Mouse (Mus musculus): ENCODE measurements around the gene Cited4.
A peak's percentile ranks its signal among the peaks of the same experiment; 100 is the strongest.

Cited4 gene

GRCm38 (mm10) chr4:120666358-120667024, at the start of gene Cited4:
Gene Cited4 (plus strand): TSS chr4:120666572.
- peak; percentile 49 for DNase-seq (ENCODE audit: low read depth, low spot score)

- DNase-seq (ENCODE audit: low read depth, low spot score), result no peak
These were observed 38.6 kb upstream of the Cited4 start for GRCm38 (mm10) chr4:120627728-120628127.

DNA sequence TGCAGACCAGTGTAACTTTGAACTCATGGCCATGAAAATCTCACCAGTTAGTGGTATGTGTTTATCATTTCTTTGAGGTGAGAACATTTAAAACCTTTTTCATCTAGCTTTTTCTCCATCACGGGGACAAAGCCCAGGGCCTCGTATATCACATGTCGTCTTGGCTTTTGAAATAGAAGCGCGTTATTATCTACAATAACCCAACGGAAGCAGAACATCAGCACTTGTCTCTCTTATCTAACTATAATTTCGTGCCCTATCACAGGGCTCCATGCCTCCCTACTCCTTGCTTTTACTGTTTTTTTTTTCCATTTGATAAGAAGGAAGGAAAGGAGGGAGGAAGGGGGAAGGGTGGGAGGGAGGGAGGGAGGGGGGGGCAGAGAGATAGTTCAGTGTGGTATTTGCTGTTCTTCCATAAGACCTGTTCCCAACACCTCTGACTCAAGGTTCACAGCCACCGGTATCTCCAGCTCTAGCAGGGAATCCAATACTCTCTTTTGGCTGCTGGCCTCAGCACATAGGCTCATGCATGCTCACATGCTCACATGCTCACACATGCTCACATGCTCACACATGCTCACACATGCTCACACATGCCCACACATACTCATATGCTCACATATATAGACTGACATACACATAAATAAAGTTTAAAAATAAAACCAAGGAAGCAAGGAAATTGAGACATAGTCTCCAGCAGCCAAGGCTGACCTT, 36.0 kb upstream of the Cited4 start:
- DNase-seq (ENCODE audit: low read depth, low spot score), result no peak

- DNase-seq (ENCODE audit: low read depth, low spot score), result no peak
These were observed 34.5 kb upstream of the Cited4 start for GRCm38 (mm10) chr4:120631828-120632227.

GRCm38 (mm10) chr4:120635351-120635750, 31.0 kb upstream of the Cited4 start:
- DNase-seq (ENCODE audit: low read depth, low spot score), result no peak

DNA sequence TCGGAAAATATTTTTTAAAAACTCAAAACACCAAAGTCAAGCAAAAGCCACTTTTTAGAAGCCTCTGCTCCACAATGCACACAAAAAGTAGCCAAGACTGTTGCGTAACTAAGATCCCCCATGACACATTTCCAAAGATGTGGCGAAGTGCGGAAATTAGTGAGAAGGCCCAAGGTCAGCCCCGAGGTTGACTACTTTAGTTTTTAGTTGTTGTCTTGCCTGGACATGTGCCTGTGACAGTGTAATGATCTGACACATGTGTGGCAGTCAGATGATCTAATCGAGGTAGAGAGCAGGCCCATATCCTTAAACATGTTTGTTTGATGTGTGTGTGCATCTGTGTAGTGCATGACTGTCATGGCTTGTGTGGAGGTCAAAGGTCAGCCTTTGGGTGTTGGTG, 24.4 kb upstream of the Cited4 start:
- no peak for DNase-seq (ENCODE audit: low read depth, low spot score)

DNA sequence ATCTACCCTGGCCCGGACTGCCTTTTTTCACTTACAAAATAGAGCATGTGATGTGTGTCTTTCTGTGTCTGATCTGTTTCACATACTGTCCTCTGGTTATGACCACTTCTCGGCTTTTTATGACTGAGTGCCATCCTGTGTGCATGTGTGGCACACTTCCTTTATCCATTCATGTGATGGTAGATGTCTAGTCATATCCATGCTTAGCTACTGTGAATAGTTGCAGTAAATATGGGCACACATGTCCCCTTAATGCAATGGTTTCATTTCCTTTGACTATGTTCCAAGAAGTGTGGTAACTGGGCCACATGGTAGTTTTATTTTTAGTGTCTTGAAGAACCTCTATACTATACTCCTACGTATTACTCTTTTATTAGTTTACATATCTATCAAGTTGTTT, 22.5 kb upstream of the Cited4 start:
- no peak for DNase-seq (ENCODE audit: low read depth, low spot score)

DNA sequence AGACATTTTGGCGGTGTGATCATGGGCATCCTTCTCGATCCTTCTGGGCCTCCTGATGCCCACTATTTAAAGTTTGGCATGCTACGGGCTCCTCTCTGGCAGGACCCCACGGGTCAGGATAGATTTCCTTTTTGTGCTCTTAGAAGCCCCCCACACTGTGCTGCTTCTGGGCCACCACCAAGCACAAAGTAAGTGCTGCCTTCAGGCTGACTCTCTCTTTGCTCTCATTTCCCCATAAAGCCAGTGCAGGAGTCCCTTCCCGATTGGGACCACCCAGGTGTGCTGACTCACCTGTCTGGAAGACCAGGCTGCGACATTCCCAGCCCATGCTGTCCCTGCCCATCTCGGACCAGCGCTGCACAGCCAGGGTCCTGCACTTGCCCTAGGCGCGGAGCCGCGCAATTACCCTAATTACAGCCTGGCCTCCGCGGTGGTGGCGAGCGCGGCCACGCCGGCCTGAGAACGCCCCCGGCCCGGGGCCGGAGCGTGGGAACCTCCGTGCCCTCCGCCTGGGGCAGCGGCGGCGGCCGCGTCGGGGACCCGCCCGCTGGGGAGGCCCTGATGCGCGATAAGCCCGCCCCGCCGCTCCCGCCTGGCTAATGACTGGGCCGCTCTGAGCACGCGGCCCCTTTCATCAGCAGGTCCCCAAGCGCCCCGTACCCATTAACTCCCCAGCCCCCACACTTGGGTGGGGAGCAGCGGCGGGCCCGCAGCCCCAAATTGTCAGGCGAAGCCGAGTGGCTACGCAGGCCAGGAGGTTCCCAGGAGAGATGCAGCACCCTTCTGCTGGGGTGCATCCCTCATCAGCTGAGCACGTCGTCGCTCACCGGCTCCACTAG, 16.8 kb upstream of the Cited4 start:
- no peak for DNase-seq (ENCODE audit: low read depth, low spot score)

- DNase-seq (ENCODE audit: low read depth, low spot score), result no peak
These were observed 16.2 kb upstream of the Cited4 start for GRCm38 (mm10) chr4:120650208-120650592.

GRCm38 (mm10) chr4:120655898-120656297, 10.5 kb upstream of the Cited4 start:
- no peak for DNase-seq (ENCODE audit: low read depth, low spot score)

- DNase-seq (ENCODE audit: low read depth, low spot score), result no peak
These were observed 5.9 kb upstream of the Cited4 start for GRCm38 (mm10) chr4:120660485-120660884.

GRCm38 (mm10) chr4:120664601-120665000, 1.8 kb upstream of the Cited4 start:
- DNase-seq (ENCODE audit: low read depth, low spot score), result no peak

- no peak for DNase-seq (ENCODE audit: low read depth, low spot score)
These were observed 1.1 kb upstream of the Cited4 start for GRCm38 (mm10) chr4:120665144-120665700.

GRCm38 (mm10) chr4:120665782-120666181, 590 bp upstream of the Cited4 start:
- DNase-seq (ENCODE audit: low read depth, low spot score), result no peak

DNA sequence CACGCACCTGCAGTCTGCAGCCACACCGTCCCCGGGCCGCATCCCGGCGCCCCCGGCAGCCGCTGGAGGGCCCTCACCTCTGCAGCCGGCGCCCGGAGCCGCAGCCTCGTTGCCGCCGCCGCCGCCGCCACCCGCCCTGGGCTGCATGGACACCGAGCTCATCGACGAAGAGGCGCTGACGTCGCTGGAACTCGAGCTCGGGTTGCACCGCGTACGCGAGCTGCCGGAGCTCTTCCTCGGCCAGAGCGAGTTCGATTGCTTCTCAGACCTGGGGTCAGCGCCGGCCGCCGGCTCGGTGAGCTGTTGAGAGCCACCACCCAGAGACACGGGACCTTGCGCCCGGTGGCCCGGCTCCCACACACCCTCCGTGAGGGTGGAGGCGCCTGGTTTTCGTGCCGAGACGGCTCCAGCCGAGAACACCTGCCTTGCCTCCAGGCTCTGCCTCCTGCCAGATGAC, 701 bp downstream of the Cited4 start:
- peak; percentile 12 for DNase-seq (ENCODE audit: low read depth, low spot score)

DNA sequence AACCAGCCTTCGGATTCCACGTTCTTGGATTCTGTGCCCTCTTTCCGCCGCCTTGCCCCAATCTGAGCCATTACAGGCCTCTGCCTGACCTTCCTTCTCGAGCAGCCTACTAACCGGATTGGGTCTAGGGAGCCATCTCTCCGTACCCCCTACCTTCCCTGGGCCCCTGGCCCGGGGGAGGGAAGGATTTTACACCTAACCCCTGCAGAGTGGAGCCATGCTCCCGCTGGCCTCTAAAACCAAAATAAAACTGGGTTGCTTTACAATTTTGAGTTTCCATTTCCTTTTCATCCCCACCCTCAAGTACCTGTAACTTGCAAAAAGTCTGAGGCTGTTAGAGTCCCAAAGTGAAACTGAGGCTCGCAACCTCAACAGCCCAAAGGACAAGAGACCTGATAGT, 1.2 kb downstream of the Cited4 start:
- no peak for DNase-seq (ENCODE audit: low read depth, low spot score)

DNA sequence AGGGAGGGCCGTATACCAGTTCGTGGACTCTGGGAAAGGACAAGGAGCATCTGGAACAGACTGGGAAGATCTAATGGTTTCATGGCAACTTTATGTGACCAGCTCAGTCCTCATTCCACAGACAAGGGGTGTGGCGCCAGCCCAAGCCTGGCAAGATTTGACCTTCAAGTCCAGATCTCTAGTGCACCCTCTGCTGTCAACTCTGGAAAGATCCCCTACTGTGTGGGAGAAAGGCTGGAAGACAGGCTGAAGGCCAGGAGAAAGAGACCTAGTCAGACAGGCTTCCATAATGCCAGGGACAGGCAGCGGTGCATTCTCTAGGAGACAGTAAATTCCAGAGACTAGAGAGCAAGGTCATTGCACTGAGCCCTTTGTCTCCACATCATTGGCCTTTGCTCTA, 2.2 kb downstream of the Cited4 start:
- DNase-seq (ENCODE audit: low read depth, low spot score), result no peak

DNA sequence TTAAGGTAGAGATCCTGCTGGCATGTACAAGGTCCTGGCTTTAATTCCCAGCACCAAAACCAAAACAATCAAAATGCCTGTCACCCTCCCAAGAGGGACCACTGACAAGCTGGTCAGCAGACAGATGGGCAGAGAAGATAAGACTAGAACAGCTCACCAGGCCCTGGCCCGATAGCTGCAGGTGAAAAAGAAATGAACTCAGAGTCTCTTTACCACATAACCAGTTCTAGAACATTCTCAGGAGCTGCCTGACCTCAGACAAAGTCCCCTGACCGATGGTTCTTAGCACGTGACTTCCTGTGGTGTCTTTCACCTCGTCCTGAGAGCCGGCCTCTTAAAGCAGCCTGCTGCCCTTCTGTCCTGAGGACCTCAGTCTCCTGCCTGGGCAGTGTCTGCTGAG, 3.2 kb downstream of the Cited4 start:
- no peak for DNase-seq (ENCODE audit: low read depth, low spot score)

GRCm38 (mm10) chr4:120671046-120671445, 4.7 kb downstream of the Cited4 start:
- no peak for DNase-seq (ENCODE audit: low read depth, low spot score)

DNA sequence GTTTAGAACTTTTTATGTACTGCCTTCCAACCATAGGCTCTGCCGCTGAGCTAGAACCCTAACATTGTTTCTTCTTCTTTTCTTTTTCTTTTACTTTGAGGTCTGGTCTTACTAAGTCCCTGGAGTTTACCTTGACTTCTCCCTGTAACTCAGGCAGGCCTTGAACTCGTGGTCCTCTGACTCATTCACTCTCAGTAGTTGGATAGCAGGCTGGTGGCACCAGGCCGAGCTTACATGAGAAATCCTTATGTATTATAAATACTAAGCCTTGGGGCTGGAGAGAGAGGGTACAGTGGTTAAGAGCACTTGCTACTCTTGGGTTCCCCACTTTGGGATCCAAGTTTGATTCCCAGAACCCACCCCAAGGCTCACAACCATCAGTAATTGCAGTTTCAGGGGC, 7.2 kb downstream of the Cited4 start:
- DNase-seq (ENCODE audit: low read depth, low spot score), result no peak

GRCm38 (mm10) chr4:120674775-120675451, 8.5 kb downstream of the Cited4 start:
- no peak for DNase-seq (ENCODE audit: low read depth, low spot score)

DNA sequence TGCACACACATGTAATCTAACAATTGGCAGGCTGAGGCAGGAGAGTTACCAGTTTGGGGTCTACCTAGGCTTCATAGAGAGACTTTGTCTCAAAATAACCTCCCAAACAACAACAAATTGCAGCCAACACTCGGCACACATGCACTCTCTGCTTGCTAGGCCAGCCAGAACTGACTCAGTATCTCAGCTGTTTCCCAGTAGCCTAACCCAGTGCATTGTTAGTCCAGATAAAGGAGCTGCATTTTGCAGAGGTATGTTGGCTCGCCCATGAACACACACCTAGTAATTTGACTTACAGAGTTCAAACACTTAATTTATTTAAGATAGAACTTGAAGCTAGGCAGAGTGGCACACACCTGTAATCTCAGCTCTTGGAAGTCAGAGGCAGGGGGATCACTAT, 9.3 kb downstream of the Cited4 start:
- DNase-seq (ENCODE audit: low read depth, low spot score), result no peak
